Mouse (Mus musculus) common myeloid progenitor, adult 5-6 weeks (primary cell): Measurements from ENCODE around the gene Gga3. TPM values are rescaled to one million over a fixed set of nuclear protein-coding genes. Genes with fewer than 3 reads are reported as not detected.

Source experiments
- ATAC-seq: replicated peaks from 2 replicates; pipeline ENCODE4 v1.8.0; 2016; ENCODE audit warnings: low read depth, mild to moderate bottlenecking, moderate TSS enrichment, inconsistent platforms; ENCODE audit not compliant: poor library complexity, severe bottlenecking
- total RNA-seq: library from RNA; stranded (forward); fragments of 200-1000, 187-1606 nt; gene quantifications from 2 replicates; pipeline ENCODE4 v1.2.3, GENCODE M21; 2017

The Gga3 gene
- total RNA-seq, 1 experiment from 2014 or later = 38.2 TPM

- ATAC-seq = no peak
Measured at GRCm38 (mm10) chr11:115614346-115615107, 10.7 kb upstream of the Gga3 start.

GRCm38 (mm10) chr11:115613138-115613945 is 9.5 kb upstream of the Gga3 start:
- peak; percentile 22 for ATAC-seq

GRCm38 (mm10) chr11:115612410-115613137 is 8.7 kb upstream of the Gga3 start, which contains the start of gene Mif4gd:
Gene Mif4gd (minus strand): TSS chr11:115612969.
- peak; percentile 84 for ATAC-seq

- ATAC-seq = peak; percentile 19
Measured at GRCm38 (mm10) chr11:115612059-115612409, 8.2 kb upstream of the Gga3 start.

DNA sequence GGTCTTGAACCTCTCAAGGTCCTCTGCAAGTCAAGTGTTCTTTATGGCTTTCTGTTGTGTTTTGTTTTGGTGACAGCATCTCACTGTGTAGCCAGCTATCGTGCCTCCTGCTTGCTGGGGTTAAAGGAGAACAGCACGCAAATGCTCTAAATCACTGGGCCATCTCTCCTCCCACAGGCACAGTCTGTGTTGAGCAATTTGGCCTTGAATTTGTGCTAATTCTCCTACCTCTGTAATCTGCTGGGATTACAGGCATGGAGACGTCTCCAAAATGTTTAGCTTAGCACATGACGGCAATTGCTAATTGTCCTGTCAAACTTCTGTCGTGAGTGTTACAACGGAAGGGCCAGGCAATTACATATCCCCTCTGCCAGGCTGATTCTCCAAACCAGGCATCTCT is 7.3 kb upstream of the Gga3 start:
- no peak for ATAC-seq

GRCm38 (mm10) chr11:115609576-115609975 is 5.7 kb upstream of the Gga3 start:
- no peak for ATAC-seq

- ATAC-seq = no peak
Measured at GRCm38 (mm10) chr11:115608421-115609399, 4.9 kb upstream of the Gga3 start.

DNA sequence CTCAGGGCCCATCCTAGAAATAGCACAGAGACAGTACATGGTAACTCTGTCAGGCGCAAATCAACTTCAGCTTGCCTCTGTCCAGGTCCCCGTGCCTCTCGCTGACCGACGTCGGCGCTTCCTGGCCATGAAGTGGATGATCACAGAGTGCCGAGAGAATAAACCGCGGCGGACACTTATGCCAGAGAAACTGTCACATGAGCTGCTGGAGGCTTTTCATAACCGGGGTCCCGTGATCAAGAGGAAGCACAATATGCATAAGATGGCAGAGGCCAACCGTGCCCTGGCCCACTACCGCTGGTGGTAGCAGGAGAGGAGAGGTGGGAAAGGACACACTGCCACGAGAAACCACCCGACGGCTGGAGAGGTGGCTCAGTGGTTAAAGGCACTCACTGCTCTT is 2.9 kb upstream of the Gga3 start:
- no peak for ATAC-seq

DNA sequence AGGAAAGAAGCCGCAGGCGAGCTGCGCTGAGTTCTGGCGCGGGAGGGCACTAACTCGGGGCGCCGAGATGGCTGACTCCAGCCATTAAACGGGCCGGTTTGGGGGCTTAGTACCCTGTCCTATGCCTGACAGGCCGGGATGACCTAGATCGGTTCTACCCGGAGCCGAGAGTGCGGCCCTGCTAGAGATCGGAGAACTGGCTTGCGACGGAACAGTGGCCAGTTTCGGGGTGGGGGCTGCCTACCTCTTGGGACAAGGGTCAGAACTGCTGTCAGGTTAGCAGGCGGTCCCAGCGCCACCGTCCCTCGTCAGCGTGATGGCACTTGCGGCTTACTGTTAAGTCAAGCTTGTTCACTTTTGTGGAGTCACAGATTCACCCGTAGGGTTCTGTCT is 449 bp upstream of the Gga3 start:
- ATAC-seq = peak; percentile 9; the same call in 1 of the 2 replicates

DNA sequence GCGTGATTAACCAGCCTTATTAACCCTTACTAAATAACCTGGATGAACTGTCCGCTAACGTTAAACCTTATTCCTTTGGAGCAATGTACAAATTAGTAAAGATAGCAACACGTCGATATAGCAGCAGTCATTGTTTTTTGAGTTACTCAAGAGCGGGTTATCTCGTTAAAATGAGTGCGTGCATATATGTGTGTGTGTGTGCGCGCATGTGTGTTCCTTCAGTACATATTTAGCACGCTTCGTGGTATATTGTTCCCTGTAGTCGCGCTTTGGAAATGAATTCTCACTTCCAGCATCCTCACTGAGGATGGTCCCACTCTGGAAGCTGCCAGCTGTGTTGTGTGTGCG is 749 bp downstream of the Gga3 start:
- ATAC-seq = no peak

- no peak for ATAC-seq
Measured at GRCm38 (mm10) chr11:115601174-115601573, 2.7 kb downstream of the Gga3 start.

GRCm38 (mm10) chr11:115600743-115601142 is 3.1 kb downstream of the Gga3 start:
- no peak for ATAC-seq

- no peak for ATAC-seq
Measured at GRCm38 (mm10) chr11:115599722-115600121, 4.1 kb downstream of the Gga3 start.

DNA sequence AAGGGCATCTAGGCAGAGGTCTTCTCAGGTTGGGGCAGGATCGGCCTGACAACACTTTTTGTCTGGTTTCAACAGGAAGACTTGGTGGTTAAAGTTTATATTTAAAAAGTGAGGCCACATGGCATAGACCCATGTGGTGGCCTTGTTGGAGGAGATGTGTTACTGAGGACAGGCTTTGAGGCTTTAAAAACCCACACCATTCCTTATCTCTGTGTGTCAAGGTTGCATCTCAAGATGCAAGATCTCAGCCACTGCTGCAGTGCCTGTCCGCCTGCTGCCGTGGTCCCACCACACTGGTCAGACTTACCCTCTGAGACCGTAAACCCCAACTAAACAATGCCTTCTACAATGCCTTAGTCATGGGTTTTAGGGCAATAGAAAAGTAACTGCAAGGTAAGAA is 5.5 kb downstream of the Gga3 start:
- peak; percentile 45 for ATAC-seq

DNA sequence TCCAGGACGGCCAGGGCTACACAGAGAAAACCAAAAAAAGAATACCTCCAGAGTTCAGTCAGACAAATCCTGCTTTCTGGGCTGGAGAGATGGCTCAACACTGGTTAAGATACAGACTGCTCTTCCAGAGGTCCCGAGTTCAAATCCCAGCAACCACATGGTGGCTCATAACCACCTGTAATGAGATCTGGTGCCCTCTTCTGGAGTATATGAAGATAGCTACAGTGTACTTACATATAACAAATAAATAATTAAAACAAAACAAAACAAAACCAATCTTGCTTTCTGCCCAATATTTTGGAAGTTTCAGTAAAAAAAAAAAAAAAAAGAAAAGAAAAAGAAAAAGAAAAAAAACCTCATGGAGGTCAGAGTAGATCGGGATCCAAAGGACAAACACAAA is 8.6 kb downstream of the Gga3 start:
- no peak for ATAC-seq

DNA sequence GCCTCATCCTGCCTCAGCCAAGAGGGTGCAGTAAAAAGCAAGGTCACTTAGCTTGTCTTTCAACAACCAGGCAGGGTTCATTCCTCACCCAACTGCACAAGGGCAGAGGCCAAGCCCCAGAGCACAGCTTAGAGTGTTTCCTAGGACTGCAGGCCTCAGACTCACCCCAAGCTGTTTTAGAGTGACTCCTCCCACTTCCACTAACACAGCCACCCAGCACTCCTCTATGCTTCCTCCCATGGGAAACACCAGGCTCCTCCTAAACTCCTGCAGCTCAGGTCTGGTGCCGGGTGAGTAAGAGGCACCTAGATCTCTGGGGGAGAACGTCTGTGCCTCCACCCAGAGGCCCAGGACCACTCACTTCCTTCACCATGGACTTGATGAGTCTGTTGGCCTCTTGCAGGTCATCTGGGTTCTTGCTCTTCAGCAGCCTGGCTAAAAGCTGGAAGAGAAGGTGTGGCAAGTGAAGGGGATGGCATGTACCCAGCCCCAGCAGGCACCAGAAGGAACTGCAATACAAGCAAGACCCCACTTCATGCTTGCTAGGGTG is 13.2 kb downstream of the Gga3 start:
- ATAC-seq = no peak

DNA sequence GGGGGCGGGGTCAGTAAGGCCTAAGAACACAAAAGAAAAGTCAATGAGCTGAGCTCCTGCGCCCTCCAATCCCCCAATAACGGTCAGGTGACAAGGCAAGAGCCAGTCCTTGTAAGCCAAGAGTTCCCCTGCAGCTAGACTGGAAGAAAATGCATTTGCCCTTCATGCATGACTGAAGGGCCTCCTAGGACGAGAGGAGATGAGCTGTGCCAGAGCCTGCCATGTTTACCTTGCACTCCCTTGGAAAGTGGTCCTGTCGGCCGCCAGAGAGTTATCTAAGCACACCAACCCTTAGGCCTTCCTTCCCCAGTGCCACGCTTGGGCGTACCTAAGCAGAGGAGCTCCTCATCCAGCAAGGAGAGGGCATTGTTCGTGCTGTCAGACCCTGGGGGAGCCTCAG is 15.9 kb downstream of the Gga3 start:
- no peak for ATAC-seq

DNA sequence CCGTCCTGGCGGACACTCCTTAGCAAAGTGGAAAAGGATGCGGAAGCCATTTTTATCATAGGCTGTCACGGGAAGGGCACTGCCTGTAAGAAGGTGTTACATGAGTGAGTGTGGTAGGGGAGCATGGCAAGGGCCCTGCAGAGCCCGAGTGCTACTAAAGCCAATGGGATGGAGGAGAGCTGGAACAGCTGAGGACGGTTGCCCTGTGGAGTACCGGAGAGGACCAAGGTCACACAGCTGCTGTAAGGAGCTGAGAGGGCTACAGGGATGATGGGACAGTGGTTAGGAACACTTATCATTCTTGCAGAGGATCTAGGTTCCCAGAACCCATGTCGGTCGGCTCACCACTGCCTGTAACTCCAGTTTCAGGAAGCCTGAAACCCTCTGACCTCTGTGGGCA is 17.4 kb downstream of the Gga3 start:
- no peak for ATAC-seq

DNA sequence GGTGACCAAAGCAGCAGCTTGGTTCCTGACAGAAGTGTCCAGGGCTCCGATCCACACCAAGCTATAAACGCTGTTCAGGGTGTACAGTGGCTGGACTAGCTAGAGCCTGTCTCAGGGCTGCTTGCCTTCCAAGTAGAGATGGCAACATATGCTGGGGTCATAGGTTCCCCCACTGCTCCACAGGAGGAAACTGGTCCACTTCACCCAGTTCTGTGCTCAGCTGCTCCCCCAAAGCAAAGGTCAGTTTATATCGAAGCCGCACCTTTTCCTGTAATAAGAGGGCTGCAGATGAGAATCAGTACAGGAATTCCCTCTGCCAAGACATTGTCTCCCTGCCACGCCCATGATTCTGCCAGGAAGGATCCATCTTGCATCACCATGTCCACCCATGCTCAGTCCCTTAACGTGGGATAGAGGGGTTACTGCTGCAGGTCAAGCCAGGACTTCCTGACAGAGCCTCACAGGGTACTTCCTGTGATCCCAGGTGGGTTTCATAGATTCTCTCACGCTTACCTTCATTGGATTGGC is 18.2 kb downstream of the Gga3 start:
- ATAC-seq = no peak
